Comparison of ENCODE assay signal across 8 mouse cellular contexts in genomic region chr2:153741437-153742065, GRCm38 (mm10). TPM values are rescaled to one million over a fixed set of nuclear protein-coding genes. Genes with fewer than 3 reads are reported as not detected.
DNase-seq lines count a peak whose midpoint lies in the region; ATAC-seq and TF ChIP-seq lines count a peak whose summit lies in the region.

No protein-coding gene starts in this region.

- H3K36me3 ChIP-seq in neural tube, embryonic 11.5 days (ENCODE audit: control insufficient read depth, insufficient read depth, low read length), result no peaks in the 10 kb centered on the region
- peaks cover 36% of the 10 kb centered on the region for H3K36me3 ChIP-seq in erythroblast, embryonic 14.5 days (ENCODE audit: control insufficient read depth)
- H3K36me3 ChIP-seq in intestine, embryonic 14.5 days (ENCODE audit: control insufficient read depth, insufficient read depth, low read length), result peaks cover 11% of the 10 kb centered on the region
- H3K36me3 ChIP-seq in lung, postnatal 0 days (ENCODE audit: insufficient read depth, low read length), result no peaks in the 10 kb centered on the region
- no peaks in the 10 kb centered on the region for H3K36me3 ChIP-seq in stomach, embryonic 16.5 days (ENCODE audit: control insufficient read depth, insufficient read depth, low read length)

- H3K27me3 ChIP-seq in neural tube, embryonic 11.5 days (ENCODE audit: control insufficient read depth, insufficient read depth, low read length), result no peaks in the 10 kb centered on the region
- H3K27me3 ChIP-seq in erythroblast, embryonic 14.5 days (ENCODE audit: control insufficient read depth), result no peaks in the 10 kb centered on the region
- no peaks in the 10 kb centered on the region for H3K27me3 ChIP-seq in intestine, embryonic 14.5 days (replicated peaks; ENCODE audit: control insufficient read depth, insufficient read depth, low read length)
- H3K27me3 ChIP-seq in lung, postnatal 0 days (replicated peaks; ENCODE audit: insufficient read depth, low read length), result no peaks in the 10 kb centered on the region
- no peaks in the 10 kb centered on the region for H3K27me3 ChIP-seq in stomach, embryonic 16.5 days (ENCODE audit: control insufficient read depth, insufficient read depth, low read length)

- H3K4me3 ChIP-seq in neural tube, embryonic 11.5 days (ENCODE audit: low read depth, low read length), result peak overlapping the region; percentile 67
- peak overlapping the region; percentile 73 for H3K4me3 ChIP-seq in erythroblast, embryonic 14.5 days (replicated peaks)
- peak overlapping the region; percentile 96 for H3K4me3 ChIP-seq in intestine, embryonic 14.5 days (ENCODE audit: low read depth, low read length)
- H3K4me3 ChIP-seq in lung, postnatal 0 days (ENCODE audit: low read depth, low read length), result peak overlapping the region; percentile 91
- H3K4me3 ChIP-seq in stomach, embryonic 16.5 days (replicated peaks; ENCODE audit: low read length), result peak overlapping the region; percentile 61

- TF ChIP-seq CTCF in lung, postnatal 0 days (IDR thresholded peaks at IDR 0.05), result no peak

- peak overlapping the region; percentile 83 for H3K4me2 ChIP-seq in neural tube, embryonic 11.5 days (ENCODE audit: low read depth)
- peak overlapping the region; percentile 77 for H3K4me2 ChIP-seq in intestine, embryonic 14.5 days (ENCODE audit: low read length)
- H3K4me2 ChIP-seq in lung, postnatal 0 days (replicated peaks; ENCODE audit: low read depth, low read length), result peak overlapping the region; percentile 61
- H3K4me2 ChIP-seq in stomach, embryonic 16.5 days (ENCODE audit: low read depth, low read length), result peak overlapping the region; percentile 89

- TF ChIP-seq EP300 in lung, postnatal 0 days (IDR thresholded peaks at IDR 0.05), result no peak

- H3K27ac ChIP-seq in neural tube, embryonic 11.5 days (ENCODE audit: low read depth, low read length), result peak overlapping the region; percentile 91
- peak overlapping the region; percentile 91 for H3K27ac ChIP-seq in intestine, embryonic 14.5 days (ENCODE audit: low read depth)
- H3K27ac ChIP-seq in lung, postnatal 0 days (ENCODE audit: low read length), result peak overlapping the region; percentile 92
- H3K27ac ChIP-seq in stomach, embryonic 16.5 days (ENCODE audit: low read length), result peak overlapping the region; percentile 94

- ATAC-seq in neural tube, embryonic 11.5 days (ENCODE audit: insufficient read depth, low FRiP score, low TSS enrichment), result peak; percentile 79
- ATAC-seq in intestine, embryonic 14.5 days (replicated peaks; ENCODE audit: low FRiP score, low TSS enrichment, low read depth), result peak; percentile 87
- ATAC-seq in lung, postnatal 0 days, result peak; percentile 88
- peak; percentile 87 for ATAC-seq in stomach, embryonic 16.5 days (ENCODE audit: insufficient read depth, low FRiP score)

- H3K9me3 ChIP-seq in neural tube, embryonic 11.5 days (ENCODE audit: control insufficient read depth, low read length), result no peaks in the 10 kb centered on the region
- H3K9me3 ChIP-seq in erythroblast, embryonic 14.5 days (ENCODE audit: control insufficient read depth, low read length), result no peaks in the 10 kb centered on the region
- H3K9me3 ChIP-seq in intestine, embryonic 14.5 days (ENCODE audit: control insufficient read depth, low read length), result no peaks in the 10 kb centered on the region
- no peaks in the 10 kb centered on the region for H3K9me3 ChIP-seq in lung, postnatal 0 days (ENCODE audit: low read length)
- H3K9me3 ChIP-seq in stomach, embryonic 16.5 days (replicated peaks; ENCODE audit: control insufficient read depth, low read length), result no peaks in the 10 kb centered on the region

- peaks cover 14% of the 10 kb centered on the region for H3K4me1 ChIP-seq in neural tube, embryonic 11.5 days (ENCODE audit: control insufficient read depth, insufficient read depth, low read length)
- peaks cover 62% of the 10 kb centered on the region for H3K4me1 ChIP-seq in erythroblast, embryonic 14.5 days (ENCODE audit: control insufficient read depth)
- H3K4me1 ChIP-seq in intestine, embryonic 14.5 days (replicated peaks; ENCODE audit: control insufficient read depth, insufficient read depth, low read length), result peaks cover 19% of the 10 kb centered on the region
- peaks cover 7% of the 10 kb centered on the region for H3K4me1 ChIP-seq in lung, postnatal 0 days (ENCODE audit: insufficient read depth, low read depth, low read length)
- H3K4me1 ChIP-seq in stomach, embryonic 16.5 days (ENCODE audit: control insufficient read depth, insufficient read depth, low read length), result peaks cover 19% of the 10 kb centered on the region

- 1% methylated on average over 42 of the region's 56 CpGs for WGBS in neural tube, embryonic 11.5 days
- WGBS in intestine, embryonic 14.5 days, result 1% methylated on average over 38 of the region's 56 CpGs
- WGBS in lung, postnatal 0 days, result under 1% methylated on average over 34 of the region's 56 CpGs
- WGBS in stomach, embryonic 16.5 days, result 1% methylated on average over 56 of the region's 56 CpGs

- peak; percentile 90 for DNase-seq in adrenal gland, postnatal 14 days
- no peak for DNase-seq in adrenal gland, adult 8-10 months
- peak; percentile 88 for DNase-seq in neural tube, embryonic 11.5 days (ENCODE audit: low spot score)
- no peak for DNase-seq in neural tube, embryonic 10.5 days (ENCODE audit: extremely low spot score, low spot score)
- no peak for DNase-seq in intestine, embryonic 14.5 days (ENCODE audit: low spot score)
- peak; percentile 76 for DNase-seq in lung, postnatal 0 days (ENCODE audit: low spot score)

- H3K9ac ChIP-seq in neural tube, embryonic 11.5 days (ENCODE audit: low read length), result peak overlapping the region; percentile 92
- H3K9ac ChIP-seq in intestine, embryonic 14.5 days (ENCODE audit: low read length), result peak overlapping the region; percentile 93
- peak overlapping the region; percentile 88 for H3K9ac ChIP-seq in lung, postnatal 0 days (replicated peaks; ENCODE audit: low read depth)
- peak overlapping the region; percentile 97 for H3K9ac ChIP-seq in stomach, embryonic 16.5 days (ENCODE audit: low read length)

RNA-seq across cellular contexts. Expression of gene Mapre1, which starts 0.5 kb away (rescaled TPM):
- total RNA-seq in adrenal gland, postnatal 14 days (2021), result 99.4 and 105 TPM in 2 replicates
- total RNA-seq in adrenal gland, adult 8-10 months (2022), result 100 to 1,000 TPM in 3 of 4 experiments, 10 to 100 TPM in 1; 72.9 to 117 (median 101) TPM
- 351 and 357 TPM in 2 replicates for polyA plus RNA-seq in neural tube, embryonic 11.5 days (2014; fragmentation: Nextera tagmentation; extraction: Ambion mirVana)
- polyA plus RNA-seq in erythroblast, embryonic 14.5 days (2012), result 0.31 and 0.36 TPM in 2 replicates
- polyA plus RNA-seq in intestine, embryonic 14.5 days (2014; fragmentation: Nextera tagmentation; extraction: Ambion mirVana), result 229 and 254 TPM in 2 replicates
- polyA plus RNA-seq in lung, postnatal 0 days (2015; fragmentation: Nextera tagmentation; extraction: Ambion mirVana), result 145 and 164 TPM in 2 replicates
- 212 and 252 TPM in 2 replicates for polyA plus RNA-seq in stomach, embryonic 16.5 days (2015; fragmentation: Nextera tagmentation; extraction: Ambion mirVana)

RNA-seq across cellular contexts. Expression of gene Efcab8, which starts 38.2 kb away (rescaled TPM):
- not detected in 2 replicates for total RNA-seq in adrenal gland, postnatal 14 days (2021)
- under 1 TPM; 0.12 to 0.80 (median 0.63) TPM for total RNA-seq in adrenal gland, adult 8-10 months (2022)
- not detected in 2 replicates for polyA plus RNA-seq in neural tube, embryonic 11.5 days (2014; fragmentation: Nextera tagmentation; extraction: Ambion mirVana)
- polyA plus RNA-seq in erythroblast, embryonic 14.5 days (2012), result 0.04 TPM in 1 of 2 replicates, not detected in the other
- polyA plus RNA-seq in intestine, embryonic 14.5 days (2014; fragmentation: Nextera tagmentation; extraction: Ambion mirVana), result not detected in 2 replicates
- polyA plus RNA-seq in lung, postnatal 0 days (2015; fragmentation: Nextera tagmentation; extraction: Ambion mirVana), result 0.05 TPM in 1 of 2 replicates, not detected in the other
- polyA plus RNA-seq in stomach, embryonic 16.5 days (2015; fragmentation: Nextera tagmentation; extraction: Ambion mirVana), result 0.23 and 0.29 TPM in 2 replicates

RNA-seq across cellular contexts. Expression of gene Dnmt3c, which starts 45.1 kb away (rescaled TPM):
- total RNA-seq in adrenal gland, postnatal 14 days (2021), result not detected in 2 replicates
- total RNA-seq in adrenal gland, adult 8-10 months (2022), result not detected
- not detected in 2 replicates for polyA plus RNA-seq in neural tube, embryonic 11.5 days (2014; fragmentation: Nextera tagmentation; extraction: Ambion mirVana)
- polyA plus RNA-seq in erythroblast, embryonic 14.5 days (2012), result not detected in 2 replicates
- 0.08 and 0.14 TPM in 2 replicates for polyA plus RNA-seq in intestine, embryonic 14.5 days (2014; fragmentation: Nextera tagmentation; extraction: Ambion mirVana)
- 0.10 and 0.15 TPM in 2 replicates for polyA plus RNA-seq in lung, postnatal 0 days (2015; fragmentation: Nextera tagmentation; extraction: Ambion mirVana)
- polyA plus RNA-seq in stomach, embryonic 16.5 days (2015; fragmentation: Nextera tagmentation; extraction: Ambion mirVana), result 0.06 TPM in 1 of 2 replicates, not detected in the other

Comparison
In these comparisons a context has a peak if more than half of its experiments do, and no peak if none do; other contexts are left out.
1. DNase-seq: peak in adrenal gland, postnatal 14 days (single experiment), neural tube, embryonic 11.5 days (single experiment) and lung, postnatal 0 days (single experiment); none in adrenal gland, adult 8-10 months (single experiment), neural tube, embryonic 10.5 days (single experiment) and intestine, embryonic 14.5 days (single experiment).
2. RNA of gene Mapre1, which starts 0.5 kb away (polyA plus RNA-seq): 351 to 357 TPM in neural tube, embryonic 11.5 days, 212 to 252 TPM in stomach, embryonic 16.5 days, 229 to 254 TPM in intestine, embryonic 14.5 days and 145 to 164 TPM in lung, postnatal 0 days; 0.31 to 0.36 TPM in erythroblast, embryonic 14.5 days; every median in the first group is over 100 times any median in the second.
3. Peak in every context shown above with its lines, with median percentiles within 50 percentile points of each other: ATAC-seq, H3K27ac ChIP-seq, H3K4me2 ChIP-seq, H3K4me3 ChIP-seq and H3K9ac ChIP-seq.